Mouse (Mus musculus): Measurements from ENCODE around the gene Rac3.

- TF ChIP-seq CTCF (IDR thresholded peaks at IDR 0.05; ENCODE audit: control insufficient read depth, insufficient read depth, low read length) = no peak
- no peak for TF ChIP-seq POLR2A (IDR thresholded peaks at IDR 0.05; ENCODE audit: borderline replicate concordance, control insufficient read depth, low read depth, low read length)
Observed at GRCm38 (mm10) chr11:120772749-120773148, 51.5 kb downstream of the Rac3 start.

Data from bone marrow, adult 2 months (tissue).